Mouse (Mus musculus): ENCODE measurements around the gene Efcab6. TPM values are rescaled to one million over a fixed set of nuclear protein-coding genes. Genes with fewer than 3 reads are reported as not detected.

Gene Efcab6
- total RNA-seq, 2 experiments from 2014 or later = 4.4 to 5.7 TPM

DNA sequence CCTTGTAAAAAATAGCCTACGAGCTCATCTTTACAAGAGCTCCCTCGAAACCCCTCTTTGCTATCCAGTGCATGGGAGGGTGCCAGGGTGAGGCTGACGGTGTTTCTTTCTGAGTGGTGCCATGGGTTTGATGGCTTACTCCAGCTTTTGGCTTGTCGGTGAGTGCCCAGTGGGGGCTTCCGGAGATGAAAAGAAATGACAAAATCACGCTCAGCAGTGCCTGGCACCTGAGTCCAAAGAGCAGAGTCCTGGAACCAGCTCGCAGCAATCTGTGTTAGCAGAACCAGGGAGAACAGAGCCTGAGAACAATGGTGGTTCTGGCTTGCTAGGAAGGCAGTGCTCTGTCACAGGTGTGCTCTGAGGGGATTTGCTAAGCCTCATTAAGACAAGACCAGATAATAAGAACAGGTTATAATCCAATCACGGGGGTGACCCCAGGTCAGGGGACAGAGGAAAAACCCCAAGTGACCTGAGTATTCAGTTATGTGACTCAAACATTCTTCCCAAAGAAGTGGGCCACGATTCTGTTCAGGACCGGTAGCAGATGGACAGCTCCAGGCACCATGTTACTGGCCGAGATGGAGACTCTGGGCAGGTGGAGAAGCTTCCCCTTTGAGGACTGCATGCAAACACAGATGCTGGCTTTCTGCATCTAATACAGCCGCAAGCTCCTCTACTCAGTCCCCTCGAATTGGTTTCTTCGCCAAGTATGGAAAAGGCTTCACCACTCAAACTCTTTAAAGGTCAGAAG lies 82.8 kb downstream of the Efcab6 start:
- no peak for DNase-seq (ENCODE audit: low spot score in 2 of 2)

DNA sequence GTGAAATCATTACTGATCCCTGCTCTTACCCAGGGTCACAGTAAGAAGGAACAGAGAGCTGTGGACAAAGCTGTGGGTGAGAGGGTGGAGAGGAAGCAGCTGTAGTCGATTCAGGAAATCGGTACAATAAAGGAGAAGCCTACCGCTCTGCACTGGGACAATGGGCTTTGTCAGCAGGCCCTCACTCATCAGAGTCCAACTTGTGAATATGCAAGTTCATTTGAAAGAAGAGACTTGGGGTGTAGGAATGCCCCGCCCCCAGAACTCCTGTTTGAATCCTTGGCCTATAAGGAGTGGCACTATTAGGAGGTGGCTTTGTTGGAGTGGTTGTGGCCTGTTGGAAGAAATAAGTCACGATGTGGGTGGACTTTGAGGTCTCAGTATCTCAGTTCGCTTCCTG lies 86.3 kb downstream of the Efcab6 start:
- no peak for DNase-seq (ENCODE audit: low spot score in 2 of 2)

DNA sequence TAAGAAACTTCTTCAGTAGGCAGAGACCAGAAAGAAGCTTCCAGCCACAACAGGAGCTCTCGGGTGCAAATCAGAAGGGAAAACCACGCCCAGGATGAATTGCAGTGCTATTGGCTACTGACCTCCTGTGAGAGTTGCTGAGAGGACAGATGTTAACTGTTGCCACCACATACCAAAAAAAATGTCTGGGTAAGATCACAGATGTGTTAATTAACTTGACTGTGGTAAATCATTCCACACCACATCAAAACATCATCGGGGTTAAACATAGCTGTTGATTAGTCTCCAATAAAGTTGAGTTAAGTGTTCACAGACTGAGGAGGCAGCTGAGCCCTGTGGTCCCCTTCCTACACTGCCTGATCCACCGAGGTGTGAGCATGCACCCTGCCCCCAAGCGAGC lies 88.1 kb downstream of the Efcab6 start:
- DNase-seq (ENCODE audit: low spot score in 2 of 2) = no peak

DNA sequence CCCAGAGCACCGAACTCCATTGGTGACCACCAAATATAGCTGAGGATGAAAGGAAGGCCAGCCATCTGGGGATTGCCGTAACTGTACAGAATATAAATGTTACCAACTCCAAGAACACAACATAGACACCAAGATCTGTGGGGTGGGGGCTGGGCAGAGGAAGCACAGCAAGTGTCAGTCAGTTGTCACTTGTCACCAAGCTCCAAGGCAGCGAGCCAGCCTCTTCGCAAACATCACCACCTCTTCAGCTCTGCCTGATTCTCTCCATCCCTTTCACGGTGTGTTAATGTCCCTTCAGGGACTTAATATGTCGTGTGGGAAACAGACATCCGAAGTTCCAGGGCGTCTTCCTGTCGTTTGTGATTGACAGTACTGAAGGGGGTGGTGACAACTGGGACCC lies 93.0 kb downstream of the Efcab6 start:
- DNase-seq (ENCODE audit: low spot score in 2 of 2) = no peak

DNA sequence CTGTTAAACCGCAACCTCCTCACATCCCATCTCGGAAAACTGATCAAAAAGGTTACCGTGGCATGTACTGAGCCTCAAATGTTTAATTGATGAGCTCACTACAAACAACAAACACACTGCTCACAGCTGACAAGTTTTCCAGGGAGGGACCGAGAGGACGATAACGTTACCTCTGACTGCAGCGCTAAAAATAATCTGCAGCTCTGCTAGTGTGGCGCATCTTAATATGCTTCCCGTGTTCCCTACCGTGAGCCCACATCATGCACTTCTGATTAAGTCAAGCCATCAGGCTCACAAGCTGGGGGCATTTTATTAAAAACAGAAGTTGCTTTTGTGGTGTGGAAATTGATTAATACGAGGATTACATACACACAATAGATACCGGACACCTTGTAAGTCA lies 97.4 kb downstream of the Efcab6 start:
- DNase-seq (ENCODE audit: low spot score in 2 of 2) = no peak

DNA sequence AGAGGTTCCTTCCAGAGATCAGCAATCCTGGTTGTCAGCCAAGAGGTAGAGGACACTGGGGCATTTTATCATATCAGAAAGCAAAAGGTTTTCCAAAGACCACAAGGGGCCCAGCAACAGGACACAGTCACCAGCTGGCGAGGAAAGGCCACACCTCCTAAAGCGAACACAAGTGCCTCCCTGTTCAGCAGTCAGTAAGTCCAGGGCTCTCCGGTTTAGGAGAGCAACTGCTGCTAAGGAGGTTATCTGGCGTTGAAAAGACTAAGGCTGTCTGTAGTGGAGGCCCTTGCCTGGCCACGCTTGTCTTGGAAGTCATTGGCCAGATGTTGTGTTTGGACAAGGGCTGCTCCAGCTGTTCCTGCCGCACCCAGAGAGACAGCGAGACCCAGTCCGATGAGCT lies 100.1 kb downstream of the Efcab6 start:
- no peak for DNase-seq (ENCODE audit: low spot score in 2 of 2)

DNA sequence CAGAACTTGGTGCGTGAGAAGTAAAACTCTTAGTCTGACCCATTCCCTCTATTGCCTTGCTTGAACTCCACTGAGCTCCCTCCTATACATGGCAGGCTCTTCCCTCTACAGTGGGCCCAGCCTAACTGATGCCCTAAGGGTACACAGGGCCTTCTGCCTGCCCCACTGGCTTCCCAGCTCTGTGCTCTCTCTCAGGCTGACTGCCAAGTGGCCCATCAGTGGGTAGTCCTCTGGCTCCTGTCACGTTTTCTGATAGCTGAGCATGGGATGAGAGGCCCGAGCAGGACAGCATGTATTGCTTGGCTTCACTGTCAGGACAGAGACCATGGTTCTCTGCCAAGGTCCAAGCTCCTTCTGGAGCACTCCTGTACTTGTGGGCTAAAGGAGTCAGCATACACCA lies 106.8 kb downstream of the Efcab6 start:
- no peak for DNase-seq (ENCODE audit: low spot score in 2 of 2)

DNA sequence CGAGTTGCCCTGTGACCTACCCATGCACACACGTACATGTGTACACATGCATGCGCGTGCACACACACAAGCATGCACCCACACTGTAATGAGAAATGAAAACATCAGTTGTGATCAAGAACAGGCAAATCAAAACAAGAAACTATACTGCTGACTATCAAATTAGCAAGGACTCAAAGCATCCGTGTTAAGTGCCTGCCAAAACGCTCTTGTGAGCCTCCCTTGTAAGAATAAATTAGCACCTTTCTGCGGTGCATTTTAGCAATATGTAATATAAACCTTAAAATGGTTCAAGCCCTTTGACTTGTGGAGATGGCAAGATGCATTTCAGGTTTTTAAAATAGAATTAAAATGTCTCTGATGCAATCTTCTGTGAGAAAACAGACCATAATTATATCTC lies 108.2 kb downstream of the Efcab6 start:
- DNase-seq (ENCODE audit: low spot score in 2 of 2) = no peak

DNA sequence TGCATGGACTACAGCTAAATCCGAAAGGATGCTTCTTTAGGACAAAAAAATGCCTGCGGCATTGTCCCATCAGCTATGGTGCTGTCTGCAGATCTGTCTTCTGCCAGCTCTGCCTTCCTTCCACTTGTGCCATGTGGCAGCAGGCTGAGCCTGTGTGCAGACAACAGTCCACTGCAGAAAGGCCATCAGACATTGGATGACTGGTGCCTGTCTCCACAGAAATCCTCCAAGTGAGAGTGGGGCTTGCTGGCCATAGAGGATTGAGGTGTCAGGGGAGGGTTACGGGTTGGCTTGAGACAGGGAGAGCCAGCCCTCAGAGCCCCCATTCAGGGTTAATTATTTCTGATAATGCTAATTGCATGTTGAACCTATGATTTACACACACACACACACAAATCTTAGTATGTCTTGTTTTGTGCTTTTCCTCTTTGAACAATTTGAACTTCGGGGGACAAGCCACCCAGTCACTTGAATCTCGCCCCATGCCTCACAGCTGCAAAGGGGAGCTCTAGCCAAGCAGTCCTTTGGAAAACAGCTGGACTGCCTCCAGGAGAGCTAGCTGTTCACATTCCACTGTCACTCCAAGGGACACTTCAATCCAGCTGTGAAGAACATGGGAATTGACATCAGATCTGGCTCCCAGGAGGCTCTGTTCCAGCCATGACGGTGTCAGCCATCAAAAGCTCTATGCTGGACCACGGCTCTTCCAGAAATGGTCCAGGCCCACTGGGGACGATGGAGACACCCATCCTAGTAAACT lies 109.1 kb downstream of the Efcab6 start:
- no peak for DNase-seq (ENCODE audit: low spot score in 2 of 2)

DNA sequence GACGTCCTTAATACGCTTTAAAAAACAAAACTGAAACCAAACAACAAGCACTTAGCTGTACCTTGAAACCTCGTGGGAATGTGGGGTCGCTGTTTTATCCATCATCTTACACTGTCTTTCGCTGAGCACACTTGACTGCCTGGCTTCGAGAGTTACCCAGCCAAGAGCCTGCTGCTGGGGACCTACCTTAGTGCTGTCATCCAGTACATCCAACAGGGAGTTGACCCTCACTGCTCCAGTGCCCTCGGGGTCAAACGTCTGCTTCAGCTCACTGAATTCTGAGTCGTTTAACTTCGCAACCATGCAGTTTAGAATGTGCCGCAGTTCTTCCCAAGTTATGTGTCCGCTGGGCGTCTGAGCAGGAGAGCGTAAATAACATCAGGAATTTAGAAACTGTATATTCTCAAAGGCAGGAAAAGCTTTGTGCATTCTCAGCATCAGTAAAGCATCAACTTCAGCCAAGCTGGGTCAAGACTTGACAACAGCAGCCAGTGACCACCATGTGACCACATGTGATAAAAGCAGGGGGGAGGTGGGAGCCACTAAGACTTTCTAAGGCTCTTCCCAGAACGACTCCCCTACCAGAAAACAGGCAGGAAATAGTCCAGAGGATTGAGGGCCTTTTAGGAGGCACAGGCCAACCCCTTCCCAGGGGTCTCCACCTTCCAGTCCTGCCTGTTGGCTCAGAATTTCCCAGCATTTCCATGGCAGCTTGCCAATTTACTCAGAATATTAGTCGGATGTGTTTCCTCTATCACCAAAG lies 115.3 kb downstream of the Efcab6 start:
- DNase-seq (ENCODE audit: low spot score in 2 of 2) = no peak

DNA sequence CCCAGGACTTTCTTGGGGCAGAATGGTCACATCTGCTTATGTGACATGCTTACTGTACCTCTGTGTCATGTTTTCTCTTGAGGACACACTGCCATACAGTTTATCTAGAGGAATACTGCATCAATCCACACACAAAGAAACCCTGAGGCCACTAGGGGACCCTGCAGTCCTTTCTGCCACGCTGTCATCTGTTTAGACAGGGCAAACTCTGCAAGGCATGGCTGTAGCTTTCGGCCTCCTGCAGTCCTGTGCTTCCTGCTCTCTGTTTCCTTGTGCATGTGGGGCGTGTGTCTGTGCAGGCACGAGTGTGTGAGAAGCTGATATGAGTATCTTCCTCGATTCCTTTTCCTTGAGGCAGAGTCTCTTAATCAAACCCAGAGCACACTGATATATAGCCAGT lies 125.5 kb downstream of the Efcab6 start:
- no peak for DNase-seq (ENCODE audit: low spot score in 2 of 2)

DNA sequence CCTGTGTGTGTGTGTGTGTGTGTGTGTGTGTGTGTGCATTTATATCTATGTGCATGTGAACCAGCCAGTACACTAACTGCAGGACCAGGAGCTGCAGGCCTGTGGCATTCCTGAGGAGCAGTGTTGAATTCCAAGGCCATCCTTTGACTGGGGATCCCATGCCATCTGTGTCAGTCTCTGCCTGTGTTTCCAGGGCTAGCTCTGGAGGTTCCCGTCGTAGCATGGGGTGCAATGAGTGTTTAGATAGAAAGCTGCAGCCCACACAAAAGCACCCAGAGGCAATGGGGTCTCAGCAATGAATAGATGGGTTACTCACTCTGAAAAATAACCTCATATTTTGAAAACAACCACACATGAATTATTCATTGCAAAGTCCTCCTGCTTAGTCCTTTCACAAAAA lies 126.7 kb downstream of the Efcab6 start:
- DNase-seq (ENCODE audit: low spot score in 2 of 2) = no peak

DNA sequence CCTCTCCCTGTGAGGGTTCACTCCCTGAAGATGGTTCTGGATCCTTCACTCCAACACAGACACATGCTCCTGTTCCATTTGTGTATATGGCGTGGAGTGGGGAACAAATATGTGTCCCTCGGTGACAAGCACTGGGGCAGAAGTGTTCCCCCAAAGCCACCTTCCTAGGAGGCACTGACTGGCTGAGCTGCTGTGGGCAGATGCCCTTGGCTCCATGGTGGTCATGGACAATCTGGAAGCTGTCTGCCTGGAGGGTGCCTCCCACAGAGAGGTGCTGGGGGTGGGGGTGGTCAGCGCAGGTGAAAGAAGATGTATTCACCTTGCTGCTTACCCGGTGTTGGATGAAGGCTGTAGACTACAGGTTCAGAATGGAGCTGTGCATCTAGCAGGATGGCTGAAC lies 128.7 kb downstream of the Efcab6 start:
- no peak for DNase-seq (ENCODE audit: low spot score in 2 of 2)

DNA sequence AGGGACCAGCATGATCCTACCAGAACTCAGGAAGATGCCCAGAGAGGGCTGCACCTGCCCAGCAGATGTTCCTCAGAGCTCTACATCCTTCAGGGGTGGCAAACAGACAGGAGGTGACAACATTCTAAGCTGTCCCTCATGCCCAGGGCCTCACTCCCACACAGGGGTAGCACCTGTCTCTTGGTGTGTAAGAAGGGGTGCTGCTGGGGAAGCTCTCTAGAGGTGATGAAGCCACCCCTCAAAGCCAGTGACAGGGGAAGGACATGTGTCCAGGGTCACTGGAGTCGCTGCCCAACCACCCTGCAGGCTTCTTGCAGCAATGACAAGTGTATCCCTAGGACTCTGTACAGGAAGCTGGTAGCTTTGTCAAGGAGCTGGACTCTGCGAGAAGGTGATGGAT lies 130.4 kb downstream of the Efcab6 start:
- no peak for DNase-seq (ENCODE audit: low spot score in 2 of 2)

DNA sequence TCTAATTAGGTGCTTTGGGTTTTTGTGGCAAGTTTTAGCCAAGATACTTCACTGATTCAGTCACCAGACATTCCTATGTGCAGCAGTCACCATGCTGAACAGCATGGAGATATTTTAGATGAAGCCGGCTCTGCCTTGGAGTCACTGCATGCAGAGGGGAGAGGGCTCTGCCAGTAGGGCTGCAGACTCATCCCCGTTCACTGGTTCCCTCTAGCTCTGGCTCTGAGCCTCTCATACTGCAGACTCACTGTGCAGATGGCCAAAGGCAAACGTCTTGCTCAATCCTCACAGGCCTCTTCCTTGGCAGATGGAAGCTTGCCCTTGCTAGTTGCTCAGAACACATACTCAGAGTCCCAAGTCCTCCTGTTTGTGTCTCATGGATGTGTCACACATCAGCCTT lies 139.8 kb downstream of the Efcab6 start:
- DNase-seq (ENCODE audit: low spot score in 2 of 2) = no peak

DNA sequence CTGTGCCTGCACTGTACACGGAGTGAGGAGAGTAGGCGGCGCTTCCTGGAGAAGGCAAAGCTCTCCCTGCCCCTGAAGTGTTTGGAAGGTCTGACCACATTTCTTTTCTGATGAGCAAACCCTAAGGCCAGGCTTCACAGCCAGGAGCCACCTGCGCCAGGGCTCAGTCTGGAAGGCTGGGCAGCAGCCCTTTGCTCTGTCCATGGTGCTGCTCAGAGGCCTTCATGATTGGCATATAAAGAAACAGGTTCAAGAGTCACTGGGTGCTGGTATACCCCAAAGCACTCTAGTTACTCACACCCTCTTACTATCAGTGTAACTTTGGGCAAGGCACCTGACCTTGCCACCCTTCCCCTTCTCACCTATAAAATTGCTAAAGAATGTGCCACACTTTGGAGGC lies 140.5 kb downstream of the Efcab6 start:
- no peak for DNase-seq (ENCODE audit: low spot score in 2 of 2)

DNA sequence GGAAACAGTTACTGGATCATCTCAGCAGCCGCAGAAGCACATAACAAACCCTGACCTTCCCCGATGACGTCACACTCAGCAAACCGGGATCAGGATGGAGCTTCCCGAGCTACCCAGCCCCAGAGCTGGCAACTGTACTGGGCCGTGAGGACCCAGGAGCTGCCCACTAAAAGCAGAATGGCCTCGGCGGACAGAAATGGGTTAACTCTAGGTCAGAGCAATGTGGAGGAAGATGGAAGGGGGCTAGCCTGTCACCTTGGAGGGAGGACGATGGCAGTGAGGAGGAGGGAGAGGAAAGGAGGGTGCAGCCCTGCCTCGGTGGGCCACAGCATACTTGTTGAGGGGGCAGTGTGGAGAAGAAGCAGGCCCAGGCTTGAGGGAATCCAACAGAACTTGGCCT lies 149.8 kb downstream of the Efcab6 start:
- no peak for DNase-seq (ENCODE audit: low spot score in 2 of 2)

DNA sequence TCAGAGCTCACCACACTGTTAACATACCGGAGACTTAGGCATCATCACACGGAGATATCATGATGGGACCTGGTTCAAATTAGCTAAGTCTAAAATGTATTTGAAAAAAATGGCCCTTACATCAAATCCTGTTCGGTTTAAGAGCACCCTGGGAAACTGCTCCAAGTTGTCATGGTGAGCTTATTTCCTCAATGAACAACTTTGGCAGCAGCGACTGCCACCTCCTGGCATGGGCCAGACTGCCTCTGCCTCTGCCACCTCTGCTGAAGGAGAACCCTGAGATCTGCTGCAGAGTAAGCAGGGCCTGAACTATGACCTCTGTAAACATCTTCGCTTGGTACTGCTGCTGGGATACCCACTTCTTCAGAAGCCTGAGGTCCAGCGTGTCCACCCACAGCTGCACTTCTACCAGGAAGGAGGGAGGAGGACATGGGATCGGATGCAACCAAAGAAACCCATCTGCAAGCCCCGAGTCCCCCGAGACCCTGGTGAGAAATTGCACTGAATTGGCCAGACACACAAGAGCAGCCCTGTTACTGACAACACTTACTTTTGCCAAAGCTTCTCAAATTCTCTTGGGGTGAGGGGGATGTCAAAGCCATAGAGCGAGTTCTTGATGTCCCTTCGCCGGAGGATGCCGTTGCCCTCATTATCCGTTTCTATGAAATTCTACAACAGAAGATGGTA lies 152.0 kb downstream of the Efcab6 start:
- peak; percentile 17 to 43 for DNase-seq (ENCODE audit: low spot score in 2 of 2)

DNA sequence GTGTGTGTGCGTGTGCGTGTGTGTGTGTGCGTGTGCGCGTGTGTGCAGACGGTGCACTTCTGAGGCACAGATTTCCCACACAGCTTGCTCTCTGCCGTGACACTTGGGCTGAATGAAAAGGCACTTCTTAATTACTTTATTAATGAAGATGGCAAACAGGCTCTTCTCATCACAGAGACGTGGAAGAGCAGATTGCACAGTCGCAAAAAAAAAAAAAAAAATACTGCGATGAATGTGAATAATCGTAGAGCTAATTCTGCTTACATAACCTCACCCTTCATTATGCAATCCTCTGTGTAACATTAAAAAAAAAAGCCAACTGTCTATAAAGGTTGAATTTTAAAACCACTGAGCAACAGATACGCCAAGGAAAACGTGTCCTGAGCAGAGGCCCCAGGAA lies 158.7 kb downstream of the Efcab6 start:
- peak in 1 of 2 experiments; percentile 30 for DNase-seq (ENCODE audit: low spot score in 2 of 2)

DNA sequence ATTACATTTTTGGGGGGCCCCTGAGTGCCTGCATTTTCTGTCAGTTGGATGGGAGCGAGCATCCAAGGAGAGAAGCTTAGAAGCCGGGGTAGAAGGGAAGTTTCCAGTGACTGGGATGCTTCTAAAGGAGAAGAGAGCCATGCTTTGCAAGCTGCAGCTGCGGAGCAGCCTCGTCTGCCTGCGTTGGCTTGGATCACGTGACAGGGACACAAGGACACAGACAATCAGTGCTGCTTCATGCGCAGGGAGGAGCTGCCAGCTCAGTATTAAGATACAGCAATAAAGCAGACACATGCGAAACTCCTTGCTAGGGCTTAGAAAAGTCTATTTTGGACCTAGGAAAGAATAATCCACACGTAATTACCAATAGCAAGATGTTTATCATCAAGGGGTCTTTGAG lies 167.9 kb downstream of the Efcab6 start:
- DNase-seq (ENCODE audit: low spot score in 2 of 2) = peak; percentile 36 to 66

DNA sequence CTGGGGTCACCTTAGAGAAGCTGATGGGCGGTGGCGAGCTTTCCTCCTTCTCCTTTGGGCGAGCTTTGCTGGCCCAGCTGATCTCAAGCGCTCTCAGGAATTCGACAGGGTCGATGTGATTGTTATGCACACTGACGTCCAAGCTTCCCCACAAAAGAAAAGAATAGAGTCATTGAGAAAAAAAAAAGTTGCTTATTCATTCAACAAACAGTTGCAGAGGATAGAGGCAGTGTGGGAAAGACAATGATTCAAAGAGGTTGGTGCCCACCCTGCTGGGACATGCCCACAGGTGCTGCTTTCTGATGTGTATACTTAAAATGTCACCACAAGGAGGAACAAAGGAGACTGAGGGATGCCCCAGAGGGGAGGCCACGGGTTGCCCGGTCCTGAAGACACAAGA lies 169.2 kb downstream of the Efcab6 start:
- no peak for DNase-seq (ENCODE audit: low spot score in 2 of 2)

DNA sequence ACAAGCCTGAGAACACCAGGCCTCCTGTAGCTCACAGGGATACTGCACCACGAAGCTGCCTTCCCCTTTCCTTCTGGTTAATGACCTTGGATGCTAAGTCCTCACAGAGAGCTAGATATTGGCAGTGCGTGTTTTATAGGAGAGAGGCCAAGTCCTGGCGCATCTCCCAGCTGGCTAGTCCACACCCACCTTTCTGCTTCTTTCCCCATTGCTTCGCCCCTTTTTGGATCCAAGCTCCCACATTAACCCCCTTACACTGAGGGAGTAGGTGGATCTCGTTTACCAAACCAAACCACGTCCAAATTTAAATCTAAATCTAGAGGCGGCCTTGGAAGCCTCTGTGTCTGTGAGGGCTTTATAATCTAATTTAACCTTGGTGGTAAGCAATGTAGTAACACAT lies 170.9 kb downstream of the Efcab6 start:
- no peak for DNase-seq (ENCODE audit: low spot score in 2 of 2)
